Mouse (Mus musculus) CD4-positive naive resting alpha-beta T cell, adult 76 days (primary cell): ENCODE measurements around the gene Trabd. TPM values are rescaled to one million over a fixed set of nuclear protein-coding genes. Genes with fewer than 3 reads are reported as not detected.

Experiments used
- total RNA-seq: library from RNA; stranded (reverse); gene quantifications from one replicate; pipeline ENCODE4 v1.2.4, GENCODE M21; 2023

Gene Trabd
- total RNA-seq, result 38.6 TPM

GRCm38 (mm10) chr15:89074613-89075477 is at the start of gene Trabd:
Gene Trabd (plus strand): TSS chr15:89075124.

DNA sequence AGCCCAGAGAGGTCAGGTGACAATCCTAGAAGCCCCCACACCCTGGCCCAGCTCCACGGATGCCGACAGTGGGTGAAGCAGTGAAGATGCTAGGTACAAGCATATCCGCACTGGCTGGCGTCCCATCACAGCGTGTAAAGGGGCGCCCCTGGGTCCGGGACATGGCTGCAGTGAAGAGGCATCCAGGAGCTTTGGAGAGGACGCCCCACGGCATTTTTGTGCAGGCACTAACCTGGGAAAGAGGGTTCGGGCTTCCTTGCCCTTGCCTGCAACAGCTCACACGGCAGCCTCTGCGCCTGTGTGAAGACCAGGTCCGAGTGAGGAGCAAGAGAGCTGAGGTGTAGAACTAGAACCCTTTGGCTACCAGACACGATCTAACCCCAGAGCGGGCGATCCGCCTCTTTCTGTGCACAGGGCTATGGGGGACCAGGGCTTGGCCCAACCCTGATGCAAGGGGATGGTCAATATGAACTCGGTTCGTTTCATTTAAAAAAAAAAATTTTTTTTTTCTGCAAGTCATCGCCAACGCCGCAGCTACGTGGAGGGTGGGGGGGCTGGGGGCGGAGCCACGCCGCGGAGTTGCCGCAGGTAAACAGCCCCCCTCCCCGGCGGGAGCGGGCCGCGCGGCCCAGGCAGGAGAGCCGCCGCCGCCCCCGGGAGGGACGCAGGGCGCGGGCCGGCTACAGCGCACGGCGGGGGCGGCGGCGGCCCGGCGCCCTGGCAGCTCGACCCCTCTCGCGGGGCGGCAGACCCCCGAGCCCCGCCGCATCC is 15.6 kb upstream of the Trabd start, which contains the start of gene Panx2:
Panx2 (plus strand) TSS at position 574 of the 771 bp plus-strand sequence.

DNA sequence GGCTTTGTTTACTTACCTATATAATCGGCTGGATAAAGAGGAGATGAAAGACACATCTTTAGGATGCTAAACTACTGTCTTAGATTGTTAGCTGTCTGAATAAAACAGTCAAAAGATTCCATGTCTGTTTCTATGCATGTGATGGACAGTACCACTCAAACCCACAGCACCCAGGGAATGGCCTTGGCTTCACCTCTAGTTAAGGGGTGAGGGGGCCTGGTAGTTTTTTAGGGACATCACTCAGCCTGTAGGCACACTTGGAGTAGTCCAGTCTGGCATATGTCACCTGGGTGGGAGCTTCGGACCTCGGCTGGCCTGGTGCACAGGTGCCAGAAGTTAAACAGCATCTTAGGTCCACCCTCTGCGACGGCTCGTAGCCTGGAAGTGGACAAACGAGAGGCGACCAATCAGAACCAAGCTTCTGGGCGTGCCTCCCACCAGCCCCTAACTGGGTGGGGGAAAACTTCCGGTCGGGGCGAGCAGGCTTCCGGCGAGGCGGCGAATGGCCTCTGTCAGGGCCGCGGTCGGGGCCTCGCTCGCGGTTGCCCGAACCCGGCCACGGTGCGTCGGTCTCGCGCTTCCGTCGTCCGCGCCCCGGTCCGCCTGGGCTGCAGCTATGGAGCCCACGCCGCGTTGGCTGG is 13.8 kb downstream of the Trabd start, which contains the start of gene Selenoo:
Selenoo (plus strand) TSS at position 478 of the 641 bp plus-strand sequence.

DNA sequence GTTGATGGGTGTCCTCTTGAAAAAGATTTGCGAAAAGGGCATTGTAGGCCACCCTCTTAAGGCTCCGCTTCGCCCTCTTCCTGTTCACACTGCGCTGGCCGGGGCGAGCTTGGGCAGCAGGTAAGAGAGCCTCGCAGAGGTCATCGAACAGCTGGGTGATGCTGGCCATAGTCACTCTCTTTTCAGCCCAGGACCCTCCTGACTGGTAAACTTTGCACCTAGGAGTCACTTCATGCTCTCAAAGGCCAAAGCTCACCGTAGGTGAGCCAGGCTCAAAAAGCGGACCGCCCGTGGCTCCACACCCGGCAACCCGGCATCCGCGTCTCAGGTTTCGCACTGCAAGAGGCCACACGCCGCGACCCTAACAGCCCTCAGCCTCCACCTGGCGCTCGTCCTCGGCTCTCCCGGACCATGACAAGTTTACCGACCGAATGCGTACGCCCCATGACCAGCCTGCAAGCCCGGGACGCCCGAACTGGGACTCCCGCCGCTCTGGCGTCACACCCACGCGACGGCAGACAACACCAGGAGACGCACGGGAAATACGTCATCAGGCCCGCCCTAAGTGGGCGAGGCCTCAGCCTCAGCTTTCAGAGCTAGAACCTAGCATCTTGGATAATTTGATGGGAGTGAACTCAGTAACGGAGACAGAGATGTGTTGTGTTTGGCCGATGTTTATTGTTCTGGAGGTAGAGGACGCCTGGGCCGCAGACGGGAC is 47.9 kb downstream of the Trabd start, which contains the start of gene Tubgcp6:
Tubgcp6 (minus strand) TSS at position 464 of the 718 bp plus-strand sequence.

DNA sequence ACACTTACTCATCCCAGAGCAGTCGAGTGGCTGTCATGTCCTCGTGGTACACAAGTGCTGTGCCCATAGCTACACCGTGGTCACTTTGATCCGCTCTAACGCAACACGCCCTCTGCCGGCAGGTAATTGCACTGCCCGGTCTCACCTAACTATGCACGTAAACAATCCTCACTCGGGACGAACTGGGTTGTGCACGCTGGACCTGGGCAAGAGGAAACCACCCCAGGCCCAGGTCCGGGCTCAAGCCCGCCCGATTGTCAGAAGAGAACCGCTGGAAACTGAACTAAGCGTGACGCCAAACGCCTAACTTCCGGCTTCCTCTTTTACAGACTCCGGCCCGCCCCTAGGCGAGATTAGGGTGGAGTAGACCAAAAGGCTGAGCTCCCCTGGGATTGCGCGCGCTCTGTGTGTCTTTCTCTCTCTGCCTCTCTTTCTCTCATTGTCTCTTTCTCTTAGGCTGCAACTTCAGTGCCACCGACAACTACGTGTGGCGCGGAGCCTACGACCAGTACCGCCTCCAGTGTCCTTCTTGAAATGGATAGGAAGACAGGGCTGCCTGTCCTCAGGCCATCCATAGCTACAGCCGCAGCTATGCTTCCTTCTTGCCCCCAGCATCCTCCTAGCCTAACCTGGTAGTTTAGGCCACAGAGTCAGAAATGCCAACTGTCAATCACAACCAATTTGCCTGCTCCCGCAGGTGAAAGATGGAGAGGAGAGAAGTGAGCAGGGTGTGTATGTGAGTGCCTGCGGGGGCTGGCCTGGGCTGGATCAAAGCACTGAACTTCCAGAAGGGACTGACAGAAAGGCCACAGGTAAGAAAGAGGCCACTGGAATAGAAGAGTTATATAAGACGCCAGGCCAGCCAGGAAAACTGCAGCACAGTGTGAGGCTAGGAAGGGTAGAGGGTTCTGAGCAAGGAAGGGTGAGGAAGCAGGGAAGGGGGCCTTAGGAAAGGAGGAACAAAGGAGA is 53.7 kb downstream of the Trabd start, which contains the start of gene Hdac10:
Hdac10 (minus strand) TSS at position 319 of the 969 bp plus-strand sequence.

Other genes starting within 250 kb of the Trabd start
- 83.8 TPM for gene Pim3, start 212.9 kb upstream of the Trabd start, total RNA-seq
- gene Ttll8, start 120.7 kb upstream of the Trabd start, total RNA-seq, result not detected
- not detected for gene Mlc1, start 96.1 kb upstream of the Trabd start, total RNA-seq
- gene Mov10l1, start 92.2 kb upstream of the Trabd start, total RNA-seq, result not detected
- not detected for gene Panx2, start 15.4 kb upstream of the Trabd start, total RNA-seq
- gene Selenoo, start 14.0 kb downstream of the Trabd start, total RNA-seq, result 23.0 TPM
- 36.6 TPM for gene Tubgcp6, start 48.0 kb downstream of the Trabd start, total RNA-seq
- 25.4 TPM for gene Hdac10, start 53.6 kb downstream of the Trabd start, total RNA-seq
- 3.9 TPM for gene Mapk12, start 65.6 kb downstream of the Trabd start, total RNA-seq
- gene Mapk11, start 74.5 kb downstream of the Trabd start, total RNA-seq, result 26.2 TPM
- gene Plxnb2, start 105.7 kb downstream of the Trabd start, total RNA-seq, result 2.8 TPM
- 21.9 TPM for gene Dennd6b, start 121.4 kb downstream of the Trabd start, total RNA-seq
- 52.2 TPM for gene Ppp6r2, start 136.4 kb downstream of the Trabd start, total RNA-seq
- 395 TPM for gene Sbf1, start 240.2 kb downstream of the Trabd start, total RNA-seq
- gene Adm2, start 247.6 kb downstream of the Trabd start, total RNA-seq, result not detected